Mouse (Mus musculus): ENCODE data around the gene Stac2.

DNA sequence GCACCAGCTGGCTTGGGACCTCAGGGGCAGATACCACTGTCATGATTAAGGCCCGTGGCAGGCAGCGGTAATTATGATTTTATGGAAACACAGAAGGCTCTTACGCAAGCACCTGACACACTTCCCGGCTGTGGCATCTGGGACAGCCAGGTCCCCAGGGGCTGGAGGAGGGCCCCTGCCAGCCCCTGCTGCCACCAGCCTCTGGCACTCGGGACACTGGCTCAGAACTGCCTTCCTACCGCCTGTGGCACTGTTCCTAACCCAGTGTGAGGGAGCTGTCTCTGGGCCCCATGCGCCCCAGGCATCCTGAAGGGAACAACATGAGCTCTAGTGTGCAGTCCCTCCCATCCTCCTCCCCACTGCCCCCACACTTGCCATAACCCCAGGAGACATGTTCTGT lies 6.4 kb upstream of the Stac2 start:
- TF ChIP-seq POLR2A (IDR thresholded peaks at IDR 0.05; ENCODE audit: borderline replicate concordance, extremely low read depth, low read depth, low read length) (no peak), CTCF (IDR thresholded peaks at IDR 0.05; ENCODE audit: insufficient read depth, low read length) (no peak)

All from lung, adult 2 months (tissue).